19 mouse cellular contexts compared by ENCODE assay signal in genomic region chr1:189142551-189142950, GRCm38 (mm10).
DNase-seq lines count a peak whose midpoint lies in the region; ATAC-seq and TF ChIP-seq lines count a peak whose summit lies in the region.
"Had no signal": no experiment of that assay in that cellular context is flagged by ENCODE, and none has a peak within 500 bp of the region (broad histone marks: within the 10 kb centered on the region; RNA-seq: fewer than 3 reads in every experiment).

No protein-coding gene starts in this region.

- no peaks in the 10 kb centered on the region for H3K36me3 ChIP-seq in hindbrain, embryonic 11.5 days (ENCODE audit: control insufficient read depth, insufficient read depth, low read length)
- no peaks in the 10 kb centered on the region for H3K36me3 ChIP-seq in hindbrain, embryonic 12.5 days
- H3K36me3 ChIP-seq in ES-Bruce4 (ENCODE audit: control insufficient read depth, insufficient read depth, low read length, poor library complexity, severe bottlenecking) = no peaks in the 10 kb centered on the region
- no peaks in the 10 kb centered on the region for H3K36me3 ChIP-seq in midbrain, postnatal 0 days (ENCODE audit: insufficient read depth, low read length)
- H3K36me3 ChIP-seq: stomach, embryonic 15.5 days had no signal

- no peak overlapping the region for H3K27ac ChIP-seq in hindbrain, embryonic 11.5 days (ENCODE audit: low read depth, low read length)
- no peak overlapping the region for H3K27ac ChIP-seq in hindbrain, embryonic 12.5 days
- H3K27ac ChIP-seq in ES-Bruce4 (ENCODE audit: insufficient read depth, low read length) = no peak overlapping the region
- no peak overlapping the region for H3K27ac ChIP-seq in midbrain, postnatal 0 days (ENCODE audit: low read depth, low read length)
- H3K27ac ChIP-seq: liver, embryonic 14.5 days; stomach, embryonic 15.5 days had no signal

- no peak overlapping the region for H3K4me3 ChIP-seq in hindbrain, embryonic 11.5 days (ENCODE audit: low read depth, low read length)
- H3K4me3 ChIP-seq in hindbrain, embryonic 12.5 days = no peak overlapping the region
- no peak overlapping the region for H3K4me3 ChIP-seq in ES-Bruce4 (ENCODE audit: low read depth, low read length)
- no peak overlapping the region for H3K4me3 ChIP-seq in midbrain, postnatal 0 days (ENCODE audit: low read depth, low read length)
- H3K4me3 ChIP-seq: megakaryocyte, embryonic 14.5 days; stomach, embryonic 15.5 days had no signal

- peak; percentile 35; the same call in 1 of the 2 replicates for ATAC-seq in hindbrain, embryonic 11.5 days (ENCODE audit: low FRiP score)
- ATAC-seq in hindbrain, embryonic 12.5 days (ENCODE audit: low FRiP score) = no peak
- ATAC-seq in midbrain, postnatal 0 days (ENCODE audit: low FRiP score) = no peak
- no peak for ATAC-seq in frontal cortex, adult (ENCODE audit: low TSS enrichment)
- ATAC-seq: activated CD4-positive, CD25-positive, alpha-beta regulatory T cell, adult 4 months; forebrain, embryonic 14.5 days; intestine, embryonic 16.5 days; lung, postnatal 0 days had no signal

- H3K9ac ChIP-seq in hindbrain, embryonic 11.5 days (ENCODE audit: low read depth, low read length) = no peak overlapping the region
- no peak overlapping the region for H3K9ac ChIP-seq in hindbrain, embryonic 12.5 days
- no peak overlapping the region for H3K9ac ChIP-seq in ES-Bruce4 (ENCODE audit: low read depth, poor library complexity, severe bottlenecking)
- no peak overlapping the region for H3K9ac ChIP-seq in midbrain, postnatal 0 days (replicated peaks; ENCODE audit: low read length, poor library complexity, severe bottlenecking)
- H3K9ac ChIP-seq: liver, embryonic 14.5 days; stomach, embryonic 15.5 days had no signal

- TF ChIP-seq CTCF in ES-Bruce4 (IDR thresholded peaks at IDR 0.05; ENCODE audit: low read depth, low read length) = no peak
- TF ChIP-seq CTCF in midbrain, postnatal 0 days (IDR thresholded peaks at IDR 0.05) = no peak

- no peaks in the 10 kb centered on the region for H3K27me3 ChIP-seq in hindbrain, embryonic 11.5 days (ENCODE audit: control insufficient read depth, insufficient read depth, low read length)
- no peaks in the 10 kb centered on the region for H3K27me3 ChIP-seq in hindbrain, embryonic 12.5 days
- no peaks in the 10 kb centered on the region; the same call in 1 of the 2 replicates for H3K27me3 ChIP-seq in ES-Bruce4 (ENCODE audit: control insufficient read depth, insufficient read depth, low read length, poor library complexity, severe bottlenecking)
- H3K27me3 ChIP-seq in midbrain, postnatal 0 days (ENCODE audit: insufficient read depth, low read length) = no peaks in the 10 kb centered on the region
- H3K27me3 ChIP-seq: megakaryocyte, embryonic 14.5 days; stomach, embryonic 15.5 days had no signal

- DNase-seq in hindbrain, embryonic 11.5 days (ENCODE audit: low spot score) = no peak
- peak; percentile 71 for DNase-seq in ZHBTc4 (ENCODE audit: low read depth, low spot score)
- no peak for DNase-seq in midbrain, postnatal 0 days (ENCODE audit: low spot score)
- DNase-seq in urinary bladder, postnatal 14 days (ENCODE audit: low spot score) = no peak
- DNase-seq in cerebellum, postnatal 25 days = no peak
- DNase-seq: cerebellum, postnatal 36 days; gastrocnemius, postnatal 10 days; right cerebral cortex, adult 18-20 months; spleen, adult 18-20 months had no signal

- WGBS in hindbrain, embryonic 11.5 days = 41% methylated on average over 7 of the region's 7 CpGs
- 41% methylated on average over 7 of the region's 7 CpGs for WGBS in hindbrain, embryonic 12.5 days
- 41% methylated on average over 7 of the region's 7 CpGs for WGBS in midbrain, postnatal 0 days

- TF ChIP-seq EP300 in ES-Bruce4 (IDR thresholded peaks at IDR 0.05; ENCODE audit: insufficient read depth, low read depth, low read length) = 0 out of 2 replicates have a peak, but pooled peaks have one; percentile 6

- no peak for TF ChIP-seq POLR2A in ES-Bruce4 (IDR thresholded peaks at IDR 0.05; ENCODE audit: insufficient read depth, low read length)

- peak overlapping the region; percentile 17; the same call in 1 of the 2 replicates for H3K4me2 ChIP-seq in hindbrain, embryonic 11.5 days (replicated peaks; ENCODE audit: low read depth, low read length)
- no peak overlapping the region; the same call in 1 of the 2 replicates for H3K4me2 ChIP-seq in hindbrain, embryonic 12.5 days (replicated peaks)
- peak overlapping the region; percentile 10; the same call in 1 of the 2 replicates for H3K4me2 ChIP-seq in midbrain, postnatal 0 days (ENCODE audit: low read depth, low read length, poor library complexity, severe bottlenecking)
- H3K4me2 ChIP-seq: stomach, embryonic 15.5 days had no signal

- peaks cover 2% of the 10 kb centered on the region; the same call in 1 of the 2 replicates for H3K4me1 ChIP-seq in hindbrain, embryonic 11.5 days (replicated peaks; ENCODE audit: control insufficient read depth, insufficient read depth, low read length)
- H3K4me1 ChIP-seq in hindbrain, embryonic 12.5 days = peaks cover 9% of the 10 kb centered on the region; the same call in 1 of the 2 replicates
- H3K4me1 ChIP-seq in ES-Bruce4 (ENCODE audit: control insufficient read depth, insufficient read depth, low read length) = no peaks in the 10 kb centered on the region
- H3K4me1 ChIP-seq in midbrain, postnatal 0 days (ENCODE audit: insufficient read depth, low read length) = no peaks in the 10 kb centered on the region
- H3K4me1 ChIP-seq: megakaryocyte, embryonic 14.5 days; stomach, embryonic 15.5 days had no signal

- H3K9me3 ChIP-seq in hindbrain, embryonic 11.5 days (ENCODE audit: control insufficient read depth, low read length) = no peaks in the 10 kb centered on the region
- H3K9me3 ChIP-seq in hindbrain, embryonic 12.5 days (replicated peaks) = no peaks in the 10 kb centered on the region
- H3K9me3 ChIP-seq in ES-Bruce4 (replicated peaks; ENCODE audit: control insufficient read depth, insufficient read depth, low read length, poor library complexity, severe bottlenecking) = no peaks in the 10 kb centered on the region
- H3K9me3 ChIP-seq in midbrain, postnatal 0 days (ENCODE audit: low read length) = no peaks in the 10 kb centered on the region
- H3K9me3 ChIP-seq: stomach, embryonic 15.5 days had no signal
